Mouse (Mus musculus): ENCODE results near the gene Enah.
A peak's percentile ranks its signal among the peaks of the same experiment; 100 is the strongest.

The Enah gene

DNA sequence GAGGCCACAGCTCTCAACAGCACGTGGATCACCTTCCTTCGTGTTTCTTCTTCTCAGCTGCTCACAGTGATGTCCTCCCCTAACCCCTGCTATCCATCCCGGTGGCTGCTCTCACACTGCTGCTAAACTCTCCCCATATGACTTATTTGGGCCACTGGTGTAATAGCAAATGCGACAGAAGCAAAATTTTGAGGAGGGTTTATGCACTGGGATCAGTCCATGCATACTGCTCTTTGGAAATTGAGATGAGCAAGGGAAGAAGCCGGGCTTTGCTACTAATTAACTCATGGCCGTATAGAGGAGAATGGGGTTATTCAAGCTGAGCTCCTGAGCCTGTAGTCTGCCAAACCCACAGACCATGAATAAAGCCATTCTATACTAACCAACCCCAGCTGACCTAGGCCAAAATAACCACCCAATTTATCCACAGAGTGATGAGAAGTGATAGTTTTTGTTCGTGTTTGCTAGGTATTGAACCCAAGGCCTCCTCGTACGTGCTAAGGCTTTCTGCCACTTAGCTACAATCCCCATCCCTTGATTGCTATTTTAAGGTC is 7.7 kb upstream of the Enah start:
- no peak for DNase-seq

GRCm38 (mm10) chr1:182026821-182027220 is 7.0 kb upstream of the Enah start:
- no peak for DNase-seq

DNA sequence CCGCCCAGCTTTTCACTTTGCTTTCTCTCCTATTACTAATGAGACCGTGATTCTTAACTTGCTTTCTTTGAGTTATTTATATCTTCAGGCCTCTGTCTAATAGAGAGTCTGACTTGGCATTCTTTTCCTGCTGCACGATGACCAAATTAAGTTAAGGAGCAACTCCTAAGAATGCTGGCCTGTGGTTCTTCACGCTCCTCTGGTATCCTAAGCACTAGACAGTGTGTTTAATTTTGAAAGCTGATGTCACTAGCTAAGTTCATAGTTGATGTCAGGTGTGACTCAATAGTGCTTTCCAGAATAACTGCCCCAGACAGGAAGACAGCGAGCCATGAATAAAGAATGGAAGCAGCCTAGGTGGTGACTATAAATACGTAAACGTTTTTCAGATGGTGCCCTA is 6.3 kb upstream of the Enah start:
- no peak for DNase-seq

DNA sequence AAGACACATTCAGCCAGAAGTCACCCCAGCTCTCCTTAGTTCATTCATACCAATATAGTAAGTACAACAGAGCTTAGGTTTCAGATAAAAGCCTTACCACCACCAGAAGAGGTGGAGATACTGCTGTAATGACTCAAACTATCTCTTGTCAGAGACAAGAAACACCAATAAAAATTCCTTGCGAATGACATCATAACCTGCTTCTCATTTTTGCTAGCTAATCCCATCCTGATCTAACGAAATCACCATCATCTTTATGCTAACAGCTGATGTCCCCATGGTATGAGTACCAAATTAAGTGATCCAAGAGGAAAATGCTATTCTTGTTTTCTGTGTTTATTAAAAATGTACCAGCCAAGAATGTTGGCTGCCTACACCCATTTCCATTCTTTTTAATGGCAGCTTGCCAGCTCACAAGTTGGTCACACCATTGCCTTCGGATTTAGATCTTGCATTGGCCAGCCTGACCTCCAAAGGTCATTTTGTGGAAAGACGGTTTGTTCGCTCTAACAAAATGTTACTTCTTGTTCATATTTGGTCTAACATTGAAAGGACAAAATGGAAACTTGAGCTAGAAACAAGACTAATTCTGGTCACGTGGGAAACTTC is 2.0 kb upstream of the Enah start:
- no peak for DNase-seq

- DNase-seq: no peak
These were observed 1.2 kb upstream of the Enah start for GRCm38 (mm10) chr1:182020831-182021460.

GRCm38 (mm10) chr1:182019266-182019925 is 394 bp downstream of the Enah start:
- peak; percentile 8 for DNase-seq

- DNase-seq: peak; percentile 31
These were observed 1.2 kb downstream of the Enah start for GRCm38 (mm10) chr1:182018397-182019265.

GRCm38 (mm10) chr1:182005831-182006230 is 14.0 kb downstream of the Enah start:
- no peak for DNase-seq

DNA sequence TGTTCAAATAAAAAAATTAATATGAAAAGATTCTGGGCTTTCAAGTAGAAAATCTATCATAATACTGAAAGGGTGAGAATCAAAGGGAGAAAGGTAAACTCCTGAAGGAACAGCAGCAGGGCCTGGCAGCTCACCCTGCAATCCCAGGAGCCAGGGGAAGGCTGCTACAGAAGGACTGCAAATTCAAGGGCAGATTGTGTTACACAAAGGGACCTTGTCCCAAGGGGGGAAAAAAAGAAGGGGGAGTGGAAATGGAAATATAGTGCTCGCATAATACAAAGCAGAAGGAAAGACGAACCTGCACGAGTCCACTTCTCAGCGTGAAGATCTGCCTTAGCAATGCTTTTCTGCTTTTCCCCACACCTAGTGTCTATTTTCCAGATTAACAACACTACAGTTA is 21.1 kb downstream of the Enah start:
- no peak for DNase-seq

DNA sequence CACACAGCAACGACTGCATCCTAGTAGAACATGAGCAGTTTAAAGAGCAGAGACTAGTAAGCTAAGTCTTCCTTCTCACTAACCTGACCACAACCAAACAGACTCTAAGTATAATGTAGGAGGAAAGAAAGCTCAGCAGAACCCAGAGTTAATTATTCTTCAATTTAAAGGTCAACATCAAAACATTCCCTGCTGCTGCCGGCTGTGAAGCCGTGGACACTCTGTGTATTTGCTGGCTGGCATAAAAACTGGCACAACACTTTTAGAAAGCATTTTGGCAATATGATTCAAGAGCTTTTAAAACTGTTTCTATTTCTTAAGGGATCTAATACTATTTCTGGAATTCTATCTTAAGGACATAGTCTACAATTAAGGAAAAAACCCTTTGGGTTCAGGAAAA is 22.0 kb downstream of the Enah start:
- no peak for DNase-seq

- no peak for DNase-seq
These were observed 26.2 kb downstream of the Enah start for GRCm38 (mm10) chr1:181993597-181993996.

- no peak for DNase-seq
These were observed 31.4 kb downstream of the Enah start for GRCm38 (mm10) chr1:181988367-181988766.

DNA sequence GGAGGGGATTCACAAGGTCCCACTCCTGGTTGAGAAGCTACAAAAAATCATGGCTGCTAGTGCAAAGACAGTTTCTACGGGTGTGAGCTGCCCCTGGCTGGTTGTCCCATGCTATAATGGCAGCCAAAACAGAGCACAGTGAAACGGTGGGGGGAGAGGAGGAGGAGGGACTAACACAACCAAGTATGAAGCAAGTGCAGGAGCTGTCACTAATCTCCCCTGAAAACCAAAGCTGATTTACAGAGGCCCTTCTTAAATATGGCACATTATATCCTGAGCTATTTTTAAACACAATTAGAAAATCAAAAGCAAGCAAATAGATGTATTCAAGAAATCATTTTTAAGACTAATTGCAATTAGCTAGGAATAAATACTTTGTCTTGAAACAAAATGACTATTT is 32.6 kb downstream of the Enah start:
- no peak for DNase-seq

GRCm38 (mm10) chr1:181985880-181986279 is 33.9 kb downstream of the Enah start:
- no peak for DNase-seq

DNA sequence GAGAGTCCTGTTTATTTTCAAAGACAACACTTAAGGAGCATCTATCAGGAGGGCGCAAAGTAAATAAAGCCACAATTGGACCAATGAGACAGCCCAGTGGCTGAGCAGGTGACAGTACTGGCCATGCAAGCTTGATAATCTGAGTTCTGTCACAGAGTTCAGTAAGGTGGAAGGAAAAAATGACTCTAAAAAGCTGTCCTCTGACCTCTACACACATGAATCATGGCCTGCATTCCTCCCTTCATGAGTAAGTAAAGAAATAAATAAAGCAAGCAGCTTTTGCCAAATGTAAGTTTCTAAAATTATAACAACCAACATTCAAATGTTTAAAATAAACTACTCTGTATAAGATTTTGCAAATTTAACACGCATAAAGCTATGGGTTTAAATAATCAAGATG is 35.0 kb downstream of the Enah start:
- DNase-seq: no peak

DNA sequence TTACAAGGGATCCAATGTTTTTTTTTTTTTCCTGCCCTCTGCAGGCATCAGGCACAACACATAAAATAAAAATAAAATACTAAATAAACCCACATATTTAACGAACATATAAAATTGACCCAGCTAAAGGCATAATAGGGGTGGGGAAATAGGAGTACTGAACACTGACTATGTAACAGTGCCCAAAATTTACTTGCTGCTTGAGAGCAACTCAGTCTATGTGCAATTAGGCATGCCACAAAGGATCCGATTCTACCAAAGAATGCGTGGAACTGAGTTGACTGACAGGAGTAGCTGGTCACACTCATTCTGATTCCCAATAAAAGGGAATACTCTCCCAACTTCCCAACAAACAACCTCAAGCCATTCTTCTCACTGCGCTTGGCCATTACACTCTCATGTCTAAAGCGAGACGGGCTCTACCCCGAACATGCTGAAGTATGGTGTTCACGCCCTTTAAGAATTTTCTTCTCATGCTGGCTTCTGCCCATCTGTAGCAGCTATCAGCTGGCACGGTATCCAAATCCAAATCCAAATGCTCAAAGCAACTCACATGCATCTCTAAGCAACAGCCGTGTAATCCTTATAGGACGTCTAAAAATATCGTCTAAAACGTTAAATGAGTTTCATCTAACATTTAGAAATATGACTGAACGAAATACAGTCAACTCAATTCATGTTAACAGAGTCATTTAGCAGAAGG is 39.6 kb downstream of the Enah start:
- no peak for DNase-seq

GRCm38 (mm10) chr1:181975510-181975909 is 44.3 kb downstream of the Enah start:
- DNase-seq: no peak

- DNase-seq: no peak
These were observed 44.9 kb downstream of the Enah start for GRCm38 (mm10) chr1:181974897-181975296.

DNA sequence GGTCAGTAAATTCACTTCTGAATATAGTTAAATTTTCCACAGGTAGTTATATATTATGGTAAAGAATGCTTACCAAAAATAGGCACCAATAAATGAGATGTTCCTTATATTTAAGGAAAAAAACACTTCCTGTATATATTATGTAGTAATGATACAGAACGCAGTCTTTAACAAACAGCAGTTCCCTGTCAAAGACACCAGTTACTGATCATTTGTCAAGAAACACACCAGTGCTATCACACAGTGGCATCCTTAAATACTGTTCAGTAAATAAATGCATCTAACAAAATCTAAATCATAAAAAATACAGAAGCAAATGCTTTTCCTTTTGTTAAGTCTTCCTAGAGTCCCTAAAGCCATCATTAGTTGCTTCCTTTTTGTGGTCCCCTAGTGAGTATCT is 54.5 kb downstream of the Enah start:
- DNase-seq: no peak

GRCm38 (mm10) chr1:181963827-181964226 is 56.0 kb downstream of the Enah start:
- DNase-seq: no peak

GRCm38 (mm10) chr1:181963351-181963750 is 56.4 kb downstream of the Enah start:
- no peak for DNase-seq

GRCm38 (mm10) chr1:181960383-181960782 is 59.4 kb downstream of the Enah start:
- DNase-seq: no peak

DNA sequence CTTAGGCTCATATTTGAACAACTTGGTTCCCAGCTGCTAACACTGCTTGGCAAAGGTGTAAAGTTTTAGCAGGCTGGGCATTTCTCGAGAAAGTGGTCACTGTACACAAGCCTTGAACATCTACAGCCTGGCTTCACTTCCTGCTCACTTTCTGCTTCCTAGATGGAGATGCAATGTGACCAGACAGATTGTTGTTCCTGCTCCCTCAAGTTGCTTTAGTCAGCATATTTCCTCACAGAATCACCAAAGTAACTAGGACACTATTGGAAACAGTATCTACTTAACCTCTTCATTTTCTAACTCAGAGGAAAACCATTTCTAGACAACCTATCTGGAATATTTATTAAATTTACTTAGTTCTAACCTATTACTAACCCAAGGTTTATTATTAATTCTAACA is 61.4 kb downstream of the Enah start:
- DNase-seq: no peak
